In genomic region chr13:28787331-28787643, GRCm38 (mm10) we compare ENCODE assay signal across 11 mouse cellular contexts.
A peak's percentile ranks its signal among the peaks of the same experiment; 100 is the strongest.
DNase-seq lines count a peak whose midpoint lies in the region; ATAC-seq lines count a peak whose summit lies in the region.
"Had no signal": no experiment of that assay in that cellular context is flagged by ENCODE, and none has a peak within 500 bp of the region (broad histone marks: within the 10 kb centered on the region; RNA-seq: fewer than 3 reads in every experiment).

No protein-coding gene starts in this region.

- H3K27ac ChIP-seq in lung, embryonic 15.5 days = peak overlapping the region; percentile 51; the same call in 1 of the 2 replicates
- H3K27ac ChIP-seq in forebrain, embryonic 11.5 days (ENCODE audit: low read depth, low read length) = peak overlapping the region; percentile 68
- no peak overlapping the region for H3K27ac ChIP-seq in intestine, embryonic 15.5 days
- peak overlapping the region; percentile 3; the same call in 1 of the 2 replicates for H3K27ac ChIP-seq in neural tube, embryonic 12.5 days
- H3K27ac ChIP-seq: gastrocnemius, adult 2 months; liver, embryonic 13.5 days had no signal

- no peak for DNase-seq in lung, postnatal 4 days
- no peak for DNase-seq in forebrain, embryonic 11.5 days (ENCODE audit: low spot score)
- no peak for DNase-seq in left cerebral cortex, postnatal 25 days (ENCODE audit: low spot score in 2 of 2)
- no peak for DNase-seq in ovary, postnatal 10 days (ENCODE audit: low spot score)
- DNase-seq in kidney, adult 9 months = no peak
- DNase-seq: gastrocnemius, adult 2 months; liver, embryonic 13.5 days; thymus, postnatal 14 days had no signal

- intact Hi-C loops in left cerebral cortex, postnatal 25 days (cut with DNase I) = no loop called here

- peaks cover 21% of the 10 kb centered on the region; the same call in 1 of the 2 replicates for H3K4me1 ChIP-seq in lung, embryonic 15.5 days
- H3K4me1 ChIP-seq in forebrain, embryonic 11.5 days (replicated peaks; ENCODE audit: control insufficient read depth, insufficient read depth, low read length) = peaks cover 25% of the 10 kb centered on the region
- peaks cover 7% of the 10 kb centered on the region; the same call in 1 of the 2 replicates for H3K4me1 ChIP-seq in intestine, embryonic 15.5 days (replicated peaks)
- H3K4me1 ChIP-seq in neural tube, embryonic 12.5 days = peaks cover 47% of the 10 kb centered on the region
- H3K4me1 ChIP-seq: liver, embryonic 13.5 days had no signal

- H3K27me3 ChIP-seq in lung, embryonic 15.5 days = no peaks in the 10 kb centered on the region
- no peaks in the 10 kb centered on the region for H3K27me3 ChIP-seq in forebrain, embryonic 11.5 days (ENCODE audit: control insufficient read depth, insufficient read depth, low read length)
- no peaks in the 10 kb centered on the region for H3K27me3 ChIP-seq in intestine, embryonic 15.5 days (replicated peaks)
- H3K27me3 ChIP-seq in neural tube, embryonic 12.5 days (replicated peaks) = no peaks in the 10 kb centered on the region
- H3K27me3 ChIP-seq: liver, embryonic 13.5 days had no signal

- no peak overlapping the region for H3K9ac ChIP-seq in lung, embryonic 15.5 days
- H3K9ac ChIP-seq in forebrain, embryonic 11.5 days (ENCODE audit: low read length) = no peak overlapping the region
- no peak overlapping the region for H3K9ac ChIP-seq in intestine, embryonic 15.5 days
- no peak overlapping the region for H3K9ac ChIP-seq in neural tube, embryonic 12.5 days
- H3K9ac ChIP-seq: liver, embryonic 13.5 days had no signal

- H3K4me2 ChIP-seq in lung, embryonic 15.5 days = peak overlapping the region; percentile 27; the same call in 1 of the 2 replicates
- H3K4me2 ChIP-seq in forebrain, embryonic 11.5 days (ENCODE audit: low read depth, low read length, severe bottlenecking) = no peak overlapping the region
- peak overlapping the region; percentile 37; the same call in 1 of the 2 replicates for H3K4me2 ChIP-seq in intestine, embryonic 15.5 days (replicated peaks)
- peak overlapping the region; percentile 29; the same call in 1 of the 2 replicates for H3K4me2 ChIP-seq in neural tube, embryonic 12.5 days (replicated peaks)
- H3K4me2 ChIP-seq: liver, embryonic 13.5 days had no signal

- peak; percentile 44; the same call in 1 of the 2 replicates for ATAC-seq in lung, embryonic 15.5 days (ENCODE audit: borderline replicate concordance, extremely low read depth, low FRiP score, low TSS enrichment)
- ATAC-seq in forebrain, embryonic 11.5 days (replicated peaks; ENCODE audit: low FRiP score) = no peak
- peak; percentile 17; the same call in 1 of the 2 replicates for ATAC-seq in intestine, embryonic 15.5 days
- ATAC-seq in neural tube, embryonic 12.5 days (ENCODE audit: low FRiP score, low read depth) = no peak

- WGBS in lung, embryonic 15.5 days = 23% methylated on average over 3 of the region's 3 CpGs
- WGBS in forebrain, embryonic 11.5 days = 32% methylated on average over 3 of the region's 3 CpGs
- 40% methylated on average over 3 of the region's 3 CpGs for WGBS in intestine, embryonic 15.5 days
- WGBS in neural tube, embryonic 12.5 days = 31% methylated on average over 3 of the region's 3 CpGs

- no peaks in the 10 kb centered on the region for H3K36me3 ChIP-seq in lung, embryonic 15.5 days
- no peaks in the 10 kb centered on the region for H3K36me3 ChIP-seq in forebrain, embryonic 11.5 days (ENCODE audit: control insufficient read depth, insufficient read depth, low read length)
- H3K36me3 ChIP-seq in intestine, embryonic 15.5 days = no peaks in the 10 kb centered on the region
- H3K36me3 ChIP-seq in neural tube, embryonic 12.5 days = no peaks in the 10 kb centered on the region
- H3K36me3 ChIP-seq: liver, embryonic 13.5 days had no signal

- H3K4me3 ChIP-seq in lung, embryonic 15.5 days = no peak overlapping the region
- no peak overlapping the region for H3K4me3 ChIP-seq in forebrain, embryonic 11.5 days (ENCODE audit: low read depth, low read length)
- no peak overlapping the region for H3K4me3 ChIP-seq in intestine, embryonic 15.5 days (replicated peaks)
- no peak overlapping the region for H3K4me3 ChIP-seq in neural tube, embryonic 12.5 days
- H3K4me3 ChIP-seq: gastrocnemius, adult 2 months; liver, embryonic 13.5 days had no signal

- H3K9me3 ChIP-seq in lung, embryonic 15.5 days = no peaks in the 10 kb centered on the region
- no peaks in the 10 kb centered on the region for H3K9me3 ChIP-seq in forebrain, embryonic 11.5 days (ENCODE audit: control insufficient read depth, low read length)
- no peaks in the 10 kb centered on the region for H3K9me3 ChIP-seq in intestine, embryonic 15.5 days
- H3K9me3 ChIP-seq in neural tube, embryonic 12.5 days = no peaks in the 10 kb centered on the region
- H3K9me3 ChIP-seq: liver, embryonic 13.5 days had no signal

Comparison
In these comparisons a context has a peak if more than half of its experiments do, and no peak if none do; other contexts are left out.
1. ATAC-seq: peak in lung, embryonic 15.5 days (single experiment) and intestine, embryonic 15.5 days (single experiment); none in forebrain, embryonic 11.5 days (single experiment) and neural tube, embryonic 12.5 days (single experiment).